Mouse (Mus musculus) liver, embryonic 14.5 days (tissue): ENCODE measurements around the gene Phactr1.

Source experiments
- CTCF ChIP-seq: IDR thresholded peaks from 2 replicates; pipeline ENCODE4 v1.5.1; 2016; ENCODE audit warnings: antibody characterized with exemption, low read depth, control low read depth
- EP300 ChIP-seq: IDR thresholded peaks from 2 replicates; pipeline ENCODE4 v1.6.1; 2016; ENCODE audit warnings: antibody characterized with exemption, low read depth

GRCm38 (mm10) chr13:42934538-42935126, 254.2 kb downstream of the Phactr1 start:
- no peak for TF ChIP-seq CTCF
- TF ChIP-seq EP300, result no peak
